Mouse (Mus musculus) layer of hippocampus, postnatal 36 days (tissue): ENCODE data around the gene Fam217a. TPM values are rescaled to one million over a fixed set of nuclear protein-coding genes. Genes with fewer than 3 reads are reported as not detected.
A peak's percentile ranks its signal among the peaks of the same experiment; 100 is the strongest.
"Not testable (repeated sequence)": the region's sequence is repeated elsewhere in the genome, so short reads cannot be mapped to it uniquely, and the experiment has no call there.

Experiments
- DNase-seq, 2 experiments: peaks; one replicate each; pipeline ENCODE4 v3.0.0; 2022
- total RNA-seq, 2 experiments: library from RNA; stranded (reverse); gene quantifications; 2 replicates each; pipeline ENCODE4 v1.2.3; 2021

Gene Fam217a
- total RNA-seq, 2 experiments from 2014 or later: 0.48 to 0.70 TPM

DNA sequence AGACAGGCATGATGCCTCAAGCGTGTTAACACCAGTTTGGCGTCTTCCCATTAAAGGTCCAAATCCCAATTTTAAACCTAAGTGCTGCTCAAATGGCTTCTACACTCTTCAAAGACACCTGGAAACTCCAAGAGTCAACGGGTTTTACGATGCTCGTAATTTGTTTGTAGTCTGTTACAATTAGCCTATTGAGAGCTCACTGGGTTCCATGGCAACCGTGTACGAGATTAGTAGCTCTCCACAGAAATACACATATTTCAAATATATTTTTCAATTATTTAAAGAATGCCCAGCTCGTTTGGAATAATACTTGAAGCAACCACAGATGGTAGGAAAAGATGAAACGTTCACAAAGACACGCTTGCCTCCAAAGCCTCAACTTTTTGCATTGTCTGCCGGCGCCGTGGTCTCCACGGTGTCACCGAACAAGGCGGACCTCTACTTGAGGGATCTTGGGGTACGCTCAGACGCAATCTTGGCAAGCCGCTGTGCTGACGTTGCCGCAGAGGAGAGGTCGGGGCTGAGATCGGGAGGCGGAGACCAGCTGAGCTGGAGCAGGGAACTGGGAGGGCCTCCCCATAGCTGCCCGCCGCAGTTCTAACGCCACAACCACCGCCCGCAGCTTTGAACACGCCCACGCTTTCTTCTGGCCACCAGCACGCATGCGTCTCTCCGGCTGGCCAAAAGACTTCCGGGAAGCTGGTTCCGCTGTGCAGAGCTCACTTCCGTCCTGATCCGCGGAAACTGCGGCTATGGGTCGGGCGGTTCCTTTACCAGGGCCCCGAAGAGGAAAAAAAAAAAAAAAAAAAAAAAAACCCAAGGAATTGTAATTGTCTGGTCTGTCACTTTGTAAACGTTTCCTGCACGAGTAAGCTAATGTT is 50.1 kb downstream of the Fam217a start:
- DNase-seq: peak; percentile 93

DNA sequence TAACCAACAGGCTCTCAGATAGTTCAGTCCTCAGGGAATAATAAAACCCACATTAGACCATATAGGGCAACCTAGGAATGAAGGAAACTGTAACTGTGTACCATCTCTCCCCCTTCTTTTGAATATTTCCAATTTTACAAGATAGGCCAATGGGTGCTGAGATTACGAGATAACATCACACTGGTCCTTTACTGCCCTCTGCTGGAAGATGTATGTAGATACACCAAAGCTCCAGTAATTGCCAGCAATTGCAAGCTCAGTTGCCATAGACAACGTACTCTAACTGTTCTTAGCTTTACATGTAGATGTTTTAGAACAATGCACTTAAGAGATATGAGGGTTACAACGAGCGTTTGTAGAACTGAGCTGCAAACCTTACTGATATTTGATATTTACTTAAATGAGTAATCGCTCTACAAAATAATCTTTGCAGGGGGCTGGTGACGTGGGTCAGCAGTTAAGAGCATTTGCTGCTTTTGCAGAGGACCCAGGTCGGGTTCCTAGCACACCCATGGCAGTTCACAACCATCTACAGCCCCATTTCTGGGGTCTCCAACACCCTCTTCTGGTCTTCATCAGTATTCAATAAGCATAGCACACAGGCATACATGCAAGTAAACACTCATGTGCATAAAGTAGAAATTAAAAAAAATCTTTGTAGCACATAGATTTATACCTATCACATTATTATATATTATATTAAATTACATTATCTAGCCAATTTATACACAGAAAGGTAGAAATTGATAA is 59.5 kb downstream of the Fam217a start:
- peak in 1 of 2 experiments; percentile 24 for DNase-seq

DNA sequence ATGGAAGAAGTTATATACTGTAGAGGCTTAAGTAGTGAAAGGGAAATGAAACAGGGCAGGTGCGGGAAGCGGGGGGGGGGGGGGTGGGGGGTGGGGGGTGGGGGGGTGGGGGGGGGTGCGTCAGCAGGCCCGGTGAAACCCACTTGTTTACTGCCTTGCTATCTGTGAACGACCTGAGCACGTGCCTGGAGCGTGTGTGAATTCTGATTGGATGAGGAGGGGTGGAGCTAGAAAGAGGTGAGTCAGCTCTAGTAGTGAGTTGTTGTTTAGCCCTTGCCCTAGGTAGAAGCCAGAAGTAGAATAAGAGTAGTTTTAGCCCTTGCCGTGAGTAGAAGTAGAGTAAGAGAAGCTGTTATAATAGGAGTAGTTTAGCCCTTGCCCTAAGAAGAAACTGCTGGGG is 62.9 kb downstream of the Fam217a start:
- not testable (repeated sequence) for DNase-seq

Other genes with a start within 250 kb of the Fam217a start
- gene Fam50b, start 189.5 kb downstream of the Fam217a start, total RNA-seq: not detected
- 100 to 1,000 TPM in 1 of 2 experiments, 10 to 100 TPM in 1; 88.7 to 116 TPM for gene Prpf4b, start 49.0 kb downstream of the Fam217a start, total RNA-seq
- gene 4933417A18Rik, start 99 bp upstream of the Fam217a start, total RNA-seq: not detected
- gene Eci3, start 39.5 kb upstream of the Fam217a start, total RNA-seq: under 1 TPM; 0.37 to 0.48 TPM
- 10 to 100 TPM; 42.7 to 49.5 TPM for gene Eci2, start 102.8 kb upstream of the Fam217a start, total RNA-seq